Mouse (Mus musculus) embryonic facial prominence, embryonic 10.5 days (tissue): Measurements from ENCODE around the gene Psmb3. TPM values are rescaled to one million over a fixed set of nuclear protein-coding genes. Genes with fewer than 3 reads are reported as not detected.
A peak's percentile ranks its signal among the peaks of the same experiment; 100 is the strongest.
"Not testable (repeated sequence)": the region's sequence is repeated elsewhere in the genome, so short reads cannot be mapped to it uniquely, and the experiment has no call there.

Experiments
- DNase-seq: peaks from one replicate; pipeline ENCODE4 v3.0.0-alpha.2; 2017; ENCODE audit warnings: low spot score
- H3K27ac ChIP-seq: fragments of 300-500 bp; sonication (generic); replicated peaks from 2 replicates; pipeline ENCODE4 v1.5.1; 2016; ENCODE audit warnings: mild to moderate bottlenecking
- H3K27me3 ChIP-seq: fragments of 300-500 bp; sonication (generic); replicated peaks from 2 replicates; pipeline ENCODE4 v1.6.1; 2016; ENCODE audit warnings: low read depth, mild to moderate bottlenecking; ENCODE audit not compliant: poor library complexity, severe bottlenecking
- H3K36me3 ChIP-seq: fragments of 300-500 bp; sonication (generic); replicated peaks from 2 replicates; pipeline ENCODE4 v1.6.1; 2016; ENCODE audit warnings: mild to moderate bottlenecking, moderate library complexity
- H3K4me1 ChIP-seq: fragments of 300-500 bp; sonication (generic); 2 replicates; pipeline ENCODE4 v1.6.1; 2016
- H3K4me3 ChIP-seq: fragments of 300-500 bp; sonication (generic); 2 replicates; pipeline ENCODE4 v1.5.1; 2016; ENCODE audit warnings: mild to moderate bottlenecking, moderate library complexity
- H3K9me3 ChIP-seq: fragments of 300-500 bp; sonication (generic); 2 replicates; pipeline ENCODE4 v1.6.1; 2016; ENCODE audit warnings: mild to moderate bottlenecking
- WGBS: fragments of 180-500 bp; shearing (Covaris S2); methylation state at CpG from one replicate; pipeline ENCODE4 v1.1.7; 2016; 5-methylcytosine and 5-hydroxymethylcytosine counted together
- polyA plus RNA-seq: library from polyadenylated mRNA; unstranded; fragments of >200 nt; fragmentation: Nextera tagmentation; extraction: Ambion mirVana; gene quantifications from 2 replicates; pipeline ENCODE4 v1.2.1, GENCODE M21; 2016

Psmb3 gene
- 634 and 654 TPM in 2 replicates for polyA plus RNA-seq

- Histone ChIP-seq H3K27me3 (no peaks in the 10 kb centered on the region; the same call in 1 of the 2 replicates), H3K27ac (peak within 1 kb of the TSS; percentile 82), H3K4me1 (peaks cover 30% of the 10 kb centered on the region), H3K36me3 (peaks cover 37% of the 10 kb centered on the region), H3K9me3 (no peaks in the 10 kb centered on the region), H3K4me3 (peak within 1 kb of the TSS; percentile 94)
- peak; percentile 95 for DNase-seq
- under 1% methylated on average over 35 of the region's 35 CpGs for WGBS
These were observed at the start of gene Psmb3 for GRCm38 (mm10) chr11:97703039-97703826. TSS of gene Psmb3 (plus strand) at chr11:97703399.

- peaks cover 26% of the 10 kb centered on the region for H3K4me1 ChIP-seq
- H3K27ac ChIP-seq: no peak overlapping the region
- H3K9me3 ChIP-seq: no peaks in the 10 kb centered on the region
- H3K27me3 ChIP-seq: peaks cover 14% of the 10 kb centered on the region
- no peak for DNase-seq
- no peak overlapping the region for H3K4me3 ChIP-seq
- H3K36me3 ChIP-seq: no peaks in the 10 kb centered on the region; the same call in 1 of the 2 replicates
- WGBS: 92% methylated on average over 2 of the region's 2 CpGs
These were observed 49.0 kb upstream of the Psmb3 start for GRCm38 (mm10) chr11:97654210-97654609.

GRCm38 (mm10) chr11:97656269-97656971 is 46.8 kb upstream of the Psmb3 start:
- Histone ChIP-seq H3K9me3 (no peaks in the 10 kb centered on the region), H3K27ac (no peak overlapping the region), H3K4me3 (no peak overlapping the region), H3K27me3 (peaks cover 22% of the 10 kb centered on the region), H3K4me1 (peaks cover 38% of the 10 kb centered on the region), H3K36me3 (no peaks in the 10 kb centered on the region; the same call in 1 of the 2 replicates)
- no peak for DNase-seq
- WGBS: 75% methylated on average over 14 of the region's 14 CpGs

- WGBS: 39% methylated on average over 6 of the region's 6 CpGs
- H3K9me3 ChIP-seq: no peaks in the 10 kb centered on the region
- no peak overlapping the region for H3K4me3 ChIP-seq
- H3K27ac ChIP-seq: no peak overlapping the region
- H3K27me3 ChIP-seq: peaks cover 31% of the 10 kb centered on the region
- H3K4me1 ChIP-seq: peaks cover 47% of the 10 kb centered on the region
- H3K36me3 ChIP-seq: no peaks in the 10 kb centered on the region; the same call in 1 of the 2 replicates
- no peak for DNase-seq
These were observed 45.8 kb upstream of the Psmb3 start for GRCm38 (mm10) chr11:97657184-97657945.

- not testable (repeated sequence) for DNase-seq, H3K4me3 ChIP-seq, H3K9me3 ChIP-seq, H3K36me3 ChIP-seq, H3K27ac ChIP-seq
- Histone ChIP-seq H3K27me3 (peaks cover 34% of the 10 kb centered on the region), H3K4me1 (peaks cover 52% of the 10 kb centered on the region)
- WGBS: 89% methylated on average over 6 of the region's 6 CpGs
These were observed 45.2 kb upstream of the Psmb3 start for GRCm38 (mm10) chr11:97657967-97658366.

- Histone ChIP-seq H3K4me3 (peak overlapping the region; percentile 92), H3K4me1 (peaks cover 52% of the 10 kb centered on the region), H3K27me3 (peaks cover 34% of the 10 kb centered on the region), H3K9me3 (no peaks in the 10 kb centered on the region), H3K27ac (no peak overlapping the region), H3K36me3 (no peaks in the 10 kb centered on the region)
- DNase-seq: no peak
- 73% methylated on average over 11 of the region's 11 CpGs for WGBS
These were observed 44.4 kb upstream of the Psmb3 start for GRCm38 (mm10) chr11:97658751-97659266.

- peaks cover 58% of the 10 kb centered on the region for H3K4me1 ChIP-seq
- peaks cover 34% of the 10 kb centered on the region for H3K27me3 ChIP-seq
- peak overlapping the region; percentile 92 for H3K4me3 ChIP-seq
- no peak for DNase-seq
- no peaks in the 10 kb centered on the region for H3K9me3 ChIP-seq
- H3K27ac ChIP-seq: peak overlapping the region; percentile 86
- WGBS: 11% methylated on average over 13 of the region's 13 CpGs
- H3K36me3 ChIP-seq: no peaks in the 10 kb centered on the region
These were observed 43.8 kb upstream of the Psmb3 start for GRCm38 (mm10) chr11:97659267-97659989.

- Histone ChIP-seq H3K4me3 (peak overlapping the region; percentile 92), H3K27ac (peak overlapping the region; percentile 86), H3K27me3 (peaks cover 34% of the 10 kb centered on the region), H3K9me3 (no peaks in the 10 kb centered on the region), H3K36me3 (peaks cover 2% of the 10 kb centered on the region; the same call in 1 of the 2 replicates), H3K4me1 (peaks cover 65% of the 10 kb centered on the region)
- peak; percentile 88 for DNase-seq
- WGBS: under 1% methylated on average over 78 of the region's 78 CpGs
These were observed 43.0 kb upstream of the Psmb3 start for GRCm38 (mm10) chr11:97659990-97660714.

GRCm38 (mm10) chr11:97660734-97661647 is 42.2 kb upstream of the Psmb3 start:
- no peaks in the 10 kb centered on the region for H3K9me3 ChIP-seq
- H3K27ac ChIP-seq: peak overlapping the region; percentile 97
- peaks cover 71% of the 10 kb centered on the region for H3K4me1 ChIP-seq
- no peak for DNase-seq
- H3K27me3 ChIP-seq: peaks cover 34% of the 10 kb centered on the region
- peak overlapping the region; percentile 92 for H3K4me3 ChIP-seq
- peaks cover 10% of the 10 kb centered on the region for H3K36me3 ChIP-seq
- WGBS: 2% methylated on average over 27 of the region's 27 CpGs

GRCm38 (mm10) chr11:97661648-97662133 is 41.5 kb upstream of the Psmb3 start:
- peak overlapping the region; percentile 92 for H3K4me3 ChIP-seq
- peaks cover 70% of the 10 kb centered on the region for H3K4me1 ChIP-seq
- peaks cover 34% of the 10 kb centered on the region for H3K27me3 ChIP-seq
- under 1% methylated on average over 20 of the region's 20 CpGs for WGBS
- peaks cover 17% of the 10 kb centered on the region for H3K36me3 ChIP-seq
- DNase-seq: peak; percentile 81
- H3K9me3 ChIP-seq: no peaks in the 10 kb centered on the region
- H3K27ac ChIP-seq: peak overlapping the region; percentile 97
